Mouse (Mus musculus): Measurements from ENCODE around the gene Akt3. TPM values are rescaled to one million over a fixed set of nuclear protein-coding genes. Genes with fewer than 3 reads are reported as not detected.

Gene Akt3
- 8.4 and 8.5 TPM in 2 replicates for total RNA-seq (2012; rRNA removed)

DNA sequence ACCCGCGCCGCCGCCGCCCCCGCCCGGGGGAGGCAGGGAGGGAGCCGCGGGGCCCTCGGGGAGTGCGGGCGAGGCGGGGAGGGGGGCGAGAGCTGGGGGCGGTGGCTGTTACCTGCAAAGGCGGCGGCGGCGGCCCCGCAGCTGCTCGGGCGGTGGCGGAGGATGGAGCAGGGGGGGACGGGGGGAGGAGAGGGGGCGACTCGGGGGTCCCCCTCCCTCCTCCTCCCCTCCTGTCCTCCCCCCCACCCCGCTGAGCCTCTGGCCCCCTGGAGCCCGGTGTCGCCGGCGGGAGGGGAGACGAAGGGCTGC lies at the start of gene Akt3:
Gene Akt3 (minus strand): TSS at position 170 of the 309 bp plus-strand sequence.
- in situ Hi-C loops (cut with MboI; ENCODE audit: low sequenced_read_pairs in 2 of 2, unreplicated experiment in 2 of 2): no loop called here

GRCm38 (mm10) chr1:177307549-177307948 lies 49.5 kb upstream of the Akt3 start:
- H3K27ac ChIP-seq (ENCODE audit: insufficient read depth, low read depth, low read length, poor library complexity, severe bottlenecking): no peak overlapping the region
- H3K9me3 ChIP-seq (ENCODE audit: control insufficient read depth, insufficient read depth, low read depth, low read length): no peaks in the 10 kb centered on the region
- H3K4me3 ChIP-seq (ENCODE audit: insufficient read depth in 1 of 2, low read depth in 1 of 2, low read length in 2 of 2, poor library complexity in 1 of 2, severe bottlenecking in 1 of 2): no peak overlapping the region
- H3K36me3 ChIP-seq (ENCODE audit: control insufficient read depth, insufficient read depth, low read length, poor library complexity, severe bottlenecking): no peaks in the 10 kb centered on the region
- no peak for DNase-seq (ENCODE audit: low read depth, low spot score)
- H3K4me1 ChIP-seq (ENCODE audit: control insufficient read depth in 2 of 2, insufficient read depth in 2 of 2, low read length in 2 of 2, poor library complexity in 1 of 2): no peaks in the 10 kb centered on the region
- H3K9ac ChIP-seq (ENCODE audit: insufficient read depth, low read depth, low read length, poor library complexity, severe bottlenecking): no peak overlapping the region
- in situ Hi-C loops (cut with MboI; ENCODE audit: low sequenced_read_pairs in 2 of 2, unreplicated experiment in 2 of 2): no loop called here
- TF ChIP-seq ZC3H11A (IDR thresholded peaks at IDR 0.05; ENCODE audit: borderline replicate concordance, low read depth, low read length) (no peak), HCFC1 (IDR thresholded peaks at IDR 0.05; ENCODE audit: borderline replicate concordance, insufficient read depth, low read length) (no peak), ZNF384 (IDR thresholded peaks at IDR 0.05; ENCODE audit: low read depth, low read length) (no peak), CHD2 (IDR thresholded peaks at IDR 0.05; ENCODE audit: low read depth, low read length) (no peak), MAFK (IDR thresholded peaks at IDR 0.05; ENCODE audit: insufficient read depth, low read depth, low read length) (no peak)

More for the DNA sequence above, at the start of gene Akt3:
- TF ChIP-seq HCFC1 (IDR thresholded peaks at IDR 0.05; ENCODE audit: borderline replicate concordance, insufficient read depth, low read length) (no peak), ZNF384 (IDR thresholded peaks at IDR 0.05; ENCODE audit: low read depth, low read length) (no peak), CHD2 (IDR thresholded peaks at IDR 0.05; ENCODE audit: low read depth, low read length) (no peak), MAFK (IDR thresholded peaks at IDR 0.05; ENCODE audit: insufficient read depth, low read depth, low read length) (no peak), ZC3H11A (IDR thresholded peaks at IDR 0.05; ENCODE audit: borderline replicate concordance, low read depth, low read length) (no peak)
- Histone ChIP-seq H3K4me1 (ENCODE audit: control insufficient read depth in 2 of 2, insufficient read depth in 2 of 2, low read length in 2 of 2, poor library complexity in 1 of 2) (peaks cover 3% of the 10 kb centered on the region in 2 experiments; a peak in 2 of 4 replicates), H3K9ac (ENCODE audit: insufficient read depth, low read depth, low read length, poor library complexity, severe bottlenecking) (peak within 1 kb of the TSS; percentile 82), H3K27ac (ENCODE audit: insufficient read depth, low read depth, low read length, poor library complexity, severe bottlenecking) (peak within 1 kb of the TSS; percentile 93), H3K9me3 (ENCODE audit: control insufficient read depth, insufficient read depth, low read depth, low read length) (no peaks in the 10 kb centered on the region), H3K36me3 (ENCODE audit: control insufficient read depth, insufficient read depth, low read length, poor library complexity, severe bottlenecking) (no peaks in the 10 kb centered on the region), H3K4me3 (ENCODE audit: insufficient read depth in 1 of 2, low read depth in 1 of 2, low read length in 2 of 2, poor library complexity in 1 of 2, severe bottlenecking in 1 of 2) (peak within 1 kb of the TSS; percentile 93 to 100)
- peak; percentile 24 for DNase-seq (ENCODE audit: low read depth, low spot score)

DNA sequence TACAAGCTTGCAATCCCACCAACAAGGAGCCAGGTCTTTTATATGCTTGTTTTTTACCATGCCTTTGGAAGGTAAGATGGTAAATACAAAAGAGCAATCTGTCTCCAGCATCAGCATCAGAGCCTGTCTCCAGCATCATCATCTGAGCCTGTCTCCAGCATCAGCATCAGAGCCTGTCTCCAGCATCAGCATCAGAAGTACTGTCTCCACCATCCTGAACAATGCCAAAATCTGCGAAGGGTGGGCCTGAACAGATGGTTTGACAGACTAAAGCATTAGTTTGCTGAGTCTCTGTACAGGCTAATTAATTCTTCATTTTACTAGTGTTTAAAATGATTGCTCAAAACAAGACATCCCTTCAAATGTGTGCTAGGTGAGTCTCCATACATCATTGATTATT lies 40.2 kb upstream of the Akt3 start:
- Histone ChIP-seq H3K9ac (ENCODE audit: insufficient read depth, low read depth, low read length, poor library complexity, severe bottlenecking) (no peak overlapping the region), H3K9me3 (ENCODE audit: control insufficient read depth, insufficient read depth, low read depth, low read length) (no peaks in the 10 kb centered on the region), H3K4me3 (ENCODE audit: insufficient read depth in 1 of 2, low read depth in 1 of 2, low read length in 2 of 2, poor library complexity in 1 of 2, severe bottlenecking in 1 of 2) (no peak overlapping the region), H3K27ac (ENCODE audit: insufficient read depth, low read depth, low read length, poor library complexity, severe bottlenecking) (no peak overlapping the region), H3K36me3 (ENCODE audit: control insufficient read depth, insufficient read depth, low read length, poor library complexity, severe bottlenecking) (no peaks in the 10 kb centered on the region), H3K4me1 (ENCODE audit: control insufficient read depth in 2 of 2, insufficient read depth in 2 of 2, low read length in 2 of 2, poor library complexity in 1 of 2) (no peaks in the 10 kb centered on the region)
- DNase-seq (ENCODE audit: low read depth, low spot score): no peak
- TF ChIP-seq ZNF384 (IDR thresholded peaks at IDR 0.05; ENCODE audit: low read depth, low read length): no peak
- no peak for TF ChIP-seq MAFK (IDR thresholded peaks at IDR 0.05; ENCODE audit: insufficient read depth, low read depth, low read length)
- TF ChIP-seq HCFC1 (IDR thresholded peaks at IDR 0.05; ENCODE audit: borderline replicate concordance, insufficient read depth, low read length): no peak
- no peak for TF ChIP-seq ZC3H11A (IDR thresholded peaks at IDR 0.05; ENCODE audit: borderline replicate concordance, low read depth, low read length)
- TF ChIP-seq CHD2 (IDR thresholded peaks at IDR 0.05; ENCODE audit: low read depth, low read length): no peak
- in situ Hi-C loops (cut with MboI; ENCODE audit: low sequenced_read_pairs in 2 of 2, unreplicated experiment in 2 of 2): no loop called here

GRCm38 (mm10) chr1:177286764-177287163 lies 28.8 kb upstream of the Akt3 start:
- no peak overlapping the region for H3K4me3 ChIP-seq (ENCODE audit: insufficient read depth in 1 of 2, low read depth in 1 of 2, low read length in 2 of 2, poor library complexity in 1 of 2, severe bottlenecking in 1 of 2)
- H3K27ac ChIP-seq (ENCODE audit: insufficient read depth, low read depth, low read length, poor library complexity, severe bottlenecking): no peak overlapping the region
- H3K4me1 ChIP-seq (ENCODE audit: control insufficient read depth in 2 of 2, insufficient read depth in 2 of 2, low read length in 2 of 2, poor library complexity in 1 of 2): no peaks in the 10 kb centered on the region
- H3K9ac ChIP-seq (ENCODE audit: insufficient read depth, low read depth, low read length, poor library complexity, severe bottlenecking): no peak overlapping the region
- no peaks in the 10 kb centered on the region for H3K9me3 ChIP-seq (ENCODE audit: control insufficient read depth, insufficient read depth, low read depth, low read length)
- no peak for TF ChIP-seq CHD2 (IDR thresholded peaks at IDR 0.05; ENCODE audit: low read depth, low read length)
- no peak for TF ChIP-seq ZC3H11A (IDR thresholded peaks at IDR 0.05; ENCODE audit: borderline replicate concordance, low read depth, low read length)
- DNase-seq (ENCODE audit: low read depth, low spot score): no peak
- H3K36me3 ChIP-seq (ENCODE audit: control insufficient read depth, insufficient read depth, low read length, poor library complexity, severe bottlenecking): no peaks in the 10 kb centered on the region
- in situ Hi-C loops (cut with MboI; ENCODE audit: low sequenced_read_pairs in 2 of 2, unreplicated experiment in 2 of 2): no loop called here

GRCm38 (mm10) chr1:177281925-177282324 lies 23.9 kb upstream of the Akt3 start:
- Histone ChIP-seq H3K9ac (ENCODE audit: insufficient read depth, low read depth, low read length, poor library complexity, severe bottlenecking) (no peak overlapping the region), H3K4me3 (ENCODE audit: insufficient read depth in 1 of 2, low read depth in 1 of 2, low read length in 2 of 2, poor library complexity in 1 of 2, severe bottlenecking in 1 of 2) (no peak overlapping the region), H3K27ac (ENCODE audit: insufficient read depth, low read depth, low read length, poor library complexity, severe bottlenecking) (no peak overlapping the region), H3K9me3 (ENCODE audit: control insufficient read depth, insufficient read depth, low read depth, low read length) (no peaks in the 10 kb centered on the region), H3K4me1 (ENCODE audit: control insufficient read depth in 2 of 2, insufficient read depth in 2 of 2, low read length in 2 of 2, poor library complexity in 1 of 2) (no peaks in the 10 kb centered on the region), H3K36me3 (ENCODE audit: control insufficient read depth, insufficient read depth, low read length, poor library complexity, severe bottlenecking) (no peaks in the 10 kb centered on the region)
- in situ Hi-C loops (cut with MboI; ENCODE audit: low sequenced_read_pairs in 2 of 2, unreplicated experiment in 2 of 2): no loop called here
- DNase-seq (ENCODE audit: low read depth, low spot score): no peak
- TF ChIP-seq HCFC1 (IDR thresholded peaks at IDR 0.05; ENCODE audit: borderline replicate concordance, insufficient read depth, low read length) (no peak), MAFK (IDR thresholded peaks at IDR 0.05; ENCODE audit: insufficient read depth, low read depth, low read length) (no peak), ZC3H11A (IDR thresholded peaks at IDR 0.05; ENCODE audit: borderline replicate concordance, low read depth, low read length) (no peak), ZNF384 (IDR thresholded peaks at IDR 0.05; ENCODE audit: low read depth, low read length) (no peak), CHD2 (IDR thresholded peaks at IDR 0.05; ENCODE audit: low read depth, low read length) (no peak)
